Mouse (Mus musculus): Measurements from ENCODE around the gene Slc18a2. TPM values are rescaled to one million over a fixed set of nuclear protein-coding genes. Genes with fewer than 3 reads are reported as not detected.
A peak's percentile ranks its signal among the peaks of the same experiment; 100 is the strongest.

The Slc18a2 gene
- polyA plus RNA-seq, 1 experiment = 0.93 TPM

DNA sequence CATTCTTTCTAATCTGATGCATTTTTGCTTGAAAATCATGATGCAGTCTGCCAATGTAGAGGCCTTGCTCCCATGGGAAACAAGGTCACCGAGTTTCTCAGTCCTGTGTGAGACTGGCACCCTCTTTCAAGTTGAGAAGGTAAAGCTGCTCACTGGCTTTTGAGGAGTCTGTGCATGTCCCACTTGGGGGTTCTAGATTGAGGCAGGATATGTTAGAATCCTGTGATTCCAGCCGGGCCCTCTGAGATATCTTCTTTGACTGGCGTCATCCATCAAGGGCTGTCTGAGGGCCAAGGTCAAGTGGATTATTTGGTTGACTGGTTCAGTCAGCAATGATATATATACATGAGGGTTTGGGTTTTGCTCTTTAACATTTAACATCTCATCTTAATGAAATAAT, 21.3 kb downstream of the Slc18a2 start:
- H3K27ac ChIP-seq (ENCODE audit: control insufficient read depth, insufficient read depth, low read length) = no peak overlapping the region
- H3K4me1 ChIP-seq (replicated peaks; ENCODE audit: control insufficient read depth, insufficient read depth, low read length) = no peaks in the 10 kb centered on the region
- no peaks in the 10 kb centered on the region for H3K36me3 ChIP-seq (ENCODE audit: control insufficient read depth, insufficient read depth, low read length)
- no peaks in the 10 kb centered on the region for H3K27me3 ChIP-seq (ENCODE audit: control insufficient read depth, insufficient read depth, low read length)
- TF ChIP-seq POLR2A (IDR thresholded peaks at IDR 0.05; ENCODE audit: control insufficient read depth, extremely low read depth, insufficient read depth, low read length, poor library complexity) = no peak
- TF ChIP-seq CTCF (IDR thresholded peaks at IDR 0.05; ENCODE audit: borderline replicate concordance, control insufficient read depth, extremely low read depth, insufficient read depth, low read length, poor library complexity) = no peak
- no peak overlapping the region for H3K4me3 ChIP-seq (ENCODE audit: control insufficient read depth, insufficient read depth, low read length)
- DNase-seq = no peak
- WGBS = 94% methylated on average over 3 of the region's 3 CpGs

DNA sequence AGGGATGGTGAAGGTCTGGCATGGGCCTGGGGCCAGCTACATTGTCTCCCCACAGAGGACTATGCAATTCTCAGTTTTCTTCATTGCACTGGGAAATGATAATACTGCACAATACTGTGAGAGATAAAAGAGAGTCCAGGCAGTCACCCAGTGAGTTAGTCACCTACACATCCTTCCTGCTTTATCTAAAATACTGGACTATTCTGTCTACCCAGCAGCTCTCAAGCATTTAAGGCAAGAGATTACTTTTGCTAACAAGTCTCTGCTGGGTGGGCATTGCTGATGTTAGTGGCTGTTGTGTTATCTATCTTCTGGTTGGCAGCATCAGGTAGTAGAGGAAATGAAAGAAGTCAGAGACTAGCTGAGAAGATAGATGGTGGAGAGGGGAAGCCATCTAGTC, 28.3 kb downstream of the Slc18a2 start:
- TF ChIP-seq CTCF (IDR thresholded peaks at IDR 0.05; ENCODE audit: borderline replicate concordance, control insufficient read depth, extremely low read depth, insufficient read depth, low read length, poor library complexity) (no peak), POLR2A (IDR thresholded peaks at IDR 0.05; ENCODE audit: control insufficient read depth, extremely low read depth, insufficient read depth, low read length, poor library complexity) (no peak)
- H3K27me3 ChIP-seq (ENCODE audit: control insufficient read depth, insufficient read depth, low read length) = no peaks in the 10 kb centered on the region
- no peaks in the 10 kb centered on the region for H3K36me3 ChIP-seq (ENCODE audit: control insufficient read depth, insufficient read depth, low read length)
- H3K27ac ChIP-seq (ENCODE audit: control insufficient read depth, insufficient read depth, low read length) = no peak overlapping the region
- no peaks in the 10 kb centered on the region for H3K4me1 ChIP-seq (replicated peaks; ENCODE audit: control insufficient read depth, insufficient read depth, low read length)
- DNase-seq = no peak
- no peak overlapping the region for H3K4me3 ChIP-seq (ENCODE audit: control insufficient read depth, insufficient read depth, low read length)

DNA sequence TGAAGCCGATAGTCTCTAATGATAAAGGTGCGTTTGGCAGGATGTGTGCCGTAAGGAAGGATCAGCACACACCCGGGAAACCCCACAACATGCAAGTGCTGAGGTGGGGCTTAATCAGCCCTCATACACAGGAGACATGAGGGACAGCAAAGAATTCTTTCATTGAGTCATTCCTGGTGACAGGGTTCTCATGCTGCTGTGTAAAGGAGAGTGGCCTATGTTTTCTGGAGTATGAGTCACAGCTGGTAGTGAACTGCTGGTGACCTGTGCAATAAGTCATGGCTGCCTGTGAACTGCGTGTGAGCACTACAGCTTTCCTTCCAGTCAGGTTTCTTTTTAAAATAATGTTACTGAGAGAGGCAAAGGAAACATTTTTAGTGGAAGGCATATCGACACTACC, 29.1 kb downstream of the Slc18a2 start:
- WGBS = 91% methylated on average over 6 of the region's 6 CpGs
- no peaks in the 10 kb centered on the region for H3K4me1 ChIP-seq (replicated peaks; ENCODE audit: control insufficient read depth, insufficient read depth, low read length)
- no peak overlapping the region for H3K4me3 ChIP-seq (ENCODE audit: control insufficient read depth, insufficient read depth, low read length)
- H3K27ac ChIP-seq (ENCODE audit: control insufficient read depth, insufficient read depth, low read length) = no peak overlapping the region
- TF ChIP-seq POLR2A (IDR thresholded peaks at IDR 0.05; ENCODE audit: control insufficient read depth, extremely low read depth, insufficient read depth, low read length, poor library complexity) (no peak), CTCF (IDR thresholded peaks at IDR 0.05; ENCODE audit: borderline replicate concordance, control insufficient read depth, extremely low read depth, insufficient read depth, low read length, poor library complexity) (no peak)
- H3K27me3 ChIP-seq (ENCODE audit: control insufficient read depth, insufficient read depth, low read length) = no peaks in the 10 kb centered on the region
- no peak for DNase-seq
- H3K36me3 ChIP-seq (ENCODE audit: control insufficient read depth, insufficient read depth, low read length) = no peaks in the 10 kb centered on the region

DNA sequence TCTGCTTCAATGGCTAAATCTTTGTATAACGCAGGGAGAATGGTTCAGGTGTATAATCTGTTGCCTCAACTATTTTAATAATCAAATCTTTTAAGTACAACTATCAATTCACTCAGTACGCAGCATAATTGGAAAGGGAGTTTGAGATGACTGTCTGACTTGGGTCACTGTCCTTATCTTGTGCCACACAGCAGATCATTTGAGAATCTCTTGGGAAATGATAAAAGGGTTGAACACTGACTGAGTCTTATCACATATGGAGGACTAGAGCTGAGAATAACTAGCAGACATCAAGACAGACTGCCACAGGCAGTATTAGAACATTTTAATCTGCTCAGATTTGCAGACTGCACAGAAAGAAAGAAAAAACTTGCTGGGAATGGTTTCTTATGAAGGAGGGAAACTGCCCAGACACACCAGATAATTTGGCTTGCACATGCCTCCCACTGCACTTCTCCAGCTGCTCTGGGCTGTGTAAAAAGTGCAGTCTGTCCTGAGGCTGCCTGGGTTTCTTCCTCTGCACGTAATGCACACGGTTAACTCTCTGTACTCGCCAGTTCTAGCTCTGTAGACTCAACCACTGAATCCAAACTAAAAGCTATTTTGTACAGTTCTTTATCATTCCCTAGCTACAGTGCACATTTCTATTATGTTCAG, 31.6 kb downstream of the Slc18a2 start:
- WGBS = 95% methylated on average over 5 of the region's 5 CpGs
- Histone ChIP-seq H3K4me3 (ENCODE audit: control insufficient read depth, insufficient read depth, low read length) (no peak overlapping the region), H3K27me3 (ENCODE audit: control insufficient read depth, insufficient read depth, low read length) (no peaks in the 10 kb centered on the region), H3K4me1 (replicated peaks; ENCODE audit: control insufficient read depth, insufficient read depth, low read length) (no peaks in the 10 kb centered on the region), H3K36me3 (ENCODE audit: control insufficient read depth, insufficient read depth, low read length) (no peaks in the 10 kb centered on the region), H3K27ac (ENCODE audit: control insufficient read depth, insufficient read depth, low read length) (no peak overlapping the region)
- TF ChIP-seq CTCF (IDR thresholded peaks at IDR 0.05; ENCODE audit: borderline replicate concordance, control insufficient read depth, extremely low read depth, insufficient read depth, low read length, poor library complexity) (no peak), POLR2A (IDR thresholded peaks at IDR 0.05; ENCODE audit: control insufficient read depth, extremely low read depth, insufficient read depth, low read length, poor library complexity) (no peak)
- DNase-seq = no peak

DNA sequence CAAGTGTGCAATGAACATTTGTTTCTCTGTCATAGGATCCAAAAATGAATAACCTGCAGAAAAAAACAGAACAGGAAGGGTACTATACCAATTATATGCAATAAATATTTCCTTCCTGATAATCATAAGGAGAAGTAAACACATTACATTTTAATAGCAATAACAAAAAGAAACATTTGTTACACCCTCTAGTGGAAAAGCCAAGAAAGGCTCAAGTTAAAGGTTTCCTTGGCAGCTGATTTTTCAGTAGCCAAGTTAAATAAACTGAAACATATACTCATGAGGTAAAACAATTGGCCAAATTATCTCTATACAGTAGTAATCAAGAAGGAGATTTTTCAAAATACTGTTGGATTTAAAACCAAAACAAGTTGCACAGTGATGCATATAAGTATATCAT, 54.6 kb downstream of the Slc18a2 start:
- Histone ChIP-seq H3K4me3 (ENCODE audit: control insufficient read depth, insufficient read depth, low read length) (no peak overlapping the region), H3K27ac (ENCODE audit: control insufficient read depth, insufficient read depth, low read length) (no peak overlapping the region), H3K27me3 (ENCODE audit: control insufficient read depth, insufficient read depth, low read length) (no peaks in the 10 kb centered on the region), H3K4me1 (replicated peaks; ENCODE audit: control insufficient read depth, insufficient read depth, low read length) (no peaks in the 10 kb centered on the region), H3K36me3 (ENCODE audit: control insufficient read depth, insufficient read depth, low read length) (peaks cover 5% of the 10 kb centered on the region; the same call in 1 of the 2 replicates)
- DNase-seq = no peak
- TF ChIP-seq POLR2A (IDR thresholded peaks at IDR 0.05; ENCODE audit: control insufficient read depth, extremely low read depth, insufficient read depth, low read length, poor library complexity) = no peak
- no peak for TF ChIP-seq CTCF (IDR thresholded peaks at IDR 0.05; ENCODE audit: borderline replicate concordance, control insufficient read depth, extremely low read depth, insufficient read depth, low read length, poor library complexity)

DNA sequence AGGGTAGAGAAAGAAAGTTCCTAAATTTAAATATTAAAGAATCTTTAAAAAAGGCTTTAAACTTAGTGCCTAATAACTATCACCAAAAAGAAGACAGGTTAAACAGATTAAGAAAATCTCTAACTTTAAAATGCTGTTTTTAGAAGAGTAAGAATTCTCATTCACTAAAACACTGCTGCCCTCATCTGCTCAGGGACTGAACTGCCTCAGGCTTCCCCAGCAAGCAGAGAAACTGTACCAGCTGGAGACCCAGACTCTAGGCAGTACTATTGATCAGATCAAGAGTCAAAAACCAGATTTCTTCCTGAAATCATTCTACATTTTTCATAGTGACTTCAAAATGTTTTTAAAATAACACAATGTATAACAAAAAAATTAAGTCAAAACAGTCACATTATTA, 55.9 kb downstream of the Slc18a2 start:
- no peaks in the 10 kb centered on the region for H3K4me1 ChIP-seq (replicated peaks; ENCODE audit: control insufficient read depth, insufficient read depth, low read length)
- no peaks in the 10 kb centered on the region for H3K27me3 ChIP-seq (ENCODE audit: control insufficient read depth, insufficient read depth, low read length)
- TF ChIP-seq CTCF (IDR thresholded peaks at IDR 0.05; ENCODE audit: borderline replicate concordance, control insufficient read depth, extremely low read depth, insufficient read depth, low read length, poor library complexity) (no peak), POLR2A (IDR thresholded peaks at IDR 0.05; ENCODE audit: control insufficient read depth, extremely low read depth, insufficient read depth, low read length, poor library complexity) (no peak)
- no peak overlapping the region for H3K4me3 ChIP-seq (ENCODE audit: control insufficient read depth, insufficient read depth, low read length)
- no peaks in the 10 kb centered on the region; the same call in 1 of the 2 replicates for H3K36me3 ChIP-seq (ENCODE audit: control insufficient read depth, insufficient read depth, low read length)
- no peak overlapping the region for H3K27ac ChIP-seq (ENCODE audit: control insufficient read depth, insufficient read depth, low read length)
- peak; percentile 41 for DNase-seq

DNA sequence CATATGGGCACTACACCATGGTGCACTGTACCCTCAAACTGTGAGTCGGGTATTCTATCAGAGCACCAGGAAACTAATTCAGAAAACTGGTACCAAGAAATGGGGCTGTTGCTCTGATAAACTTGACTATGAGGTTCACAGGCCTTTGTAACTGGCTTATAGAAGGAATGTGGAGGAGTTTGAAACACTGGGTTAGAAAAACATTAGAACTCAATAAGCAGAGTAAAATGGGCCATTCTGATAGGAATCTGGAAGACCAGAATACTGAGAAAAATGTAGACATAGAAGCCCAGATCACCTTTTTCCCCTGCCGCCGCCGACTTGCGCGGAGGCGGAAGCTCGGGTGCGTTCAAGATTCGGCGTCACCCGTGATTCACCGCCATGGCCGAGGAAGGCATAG, 61.3 kb downstream of the Slc18a2 start, which contains the start of gene Rps12-ps3:
Gene Rps12-ps3 (plus strand): TSS at position 301 of the 400 bp plus-strand sequence.
- TF ChIP-seq CTCF (IDR thresholded peaks at IDR 0.05; ENCODE audit: borderline replicate concordance, control insufficient read depth, extremely low read depth, insufficient read depth, low read length, poor library complexity) = no peak
- no peak for TF ChIP-seq POLR2A (IDR thresholded peaks at IDR 0.05; ENCODE audit: control insufficient read depth, extremely low read depth, insufficient read depth, low read length, poor library complexity)
- 95% methylated on average over 14 of the region's 14 CpGs for WGBS
- Histone ChIP-seq H3K36me3 (ENCODE audit: control insufficient read depth, insufficient read depth, low read length) (peaks cover 5% of the 10 kb centered on the region), H3K27ac (ENCODE audit: control insufficient read depth, insufficient read depth, low read length) (no peak within 1 kb of the TSS), H3K4me1 (replicated peaks; ENCODE audit: control insufficient read depth, insufficient read depth, low read length) (no peaks in the 10 kb centered on the region), H3K27me3 (ENCODE audit: control insufficient read depth, insufficient read depth, low read length) (no peaks in the 10 kb centered on the region), H3K4me3 (ENCODE audit: control insufficient read depth, insufficient read depth, low read length) (no peak within 1 kb of the TSS)
- no peak for DNase-seq
